In the genomic region with DNA sequence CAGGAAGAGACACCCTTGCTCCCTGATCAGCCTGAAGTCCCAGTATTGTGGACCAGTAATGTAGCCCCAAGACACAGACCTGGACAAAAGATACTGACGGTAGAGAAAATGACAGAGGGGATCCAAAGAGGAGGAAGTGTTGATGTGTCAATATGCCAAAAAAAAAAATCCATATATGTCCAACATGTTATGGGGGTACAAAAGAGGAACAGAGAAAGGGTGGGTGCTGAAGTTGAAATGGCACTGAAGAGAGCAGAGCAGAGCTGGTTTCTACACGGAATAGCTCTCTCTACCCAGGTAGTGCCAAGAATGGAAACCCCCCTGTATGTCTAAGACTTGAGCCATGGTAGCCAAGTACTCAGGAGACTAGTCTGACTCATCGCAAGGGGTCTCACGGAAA, we compare ENCODE assay signal across 29 mouse cellular contexts.
DNase-seq lines count a peak whose midpoint lies in the region; ATAC-seq and TF ChIP-seq lines count a peak whose summit lies in the region.
"Had no signal": no experiment of that assay in that cellular context is flagged by ENCODE, and none has a peak within 500 bp of the region (broad histone marks: within the 10 kb centered on the region; RNA-seq: fewer than 3 reads in every experiment).

No protein-coding gene starts in this region.

- H3K9ac ChIP-seq in liver, postnatal 0 days (replicated peaks): no peak overlapping the region
- H3K9ac ChIP-seq: embryonic facial prominence, embryonic 15.5 days; intestine, embryonic 15.5 days; limb, embryonic 13.5 days; liver, embryonic 12.5 days; midbrain, embryonic 12.5 days had no signal

- peaks cover 37% of the 10 kb centered on the region for H3K4me1 ChIP-seq in liver, postnatal 0 days (ENCODE audit: insufficient read depth)

- intact Hi-C loops in gastrocnemius, adult 2 months (cut with DNase I): no loop called here

- no peak overlapping the region for H3K4me3 ChIP-seq in gastrocnemius, adult 2 months
- no peak overlapping the region for H3K4me3 ChIP-seq in liver, postnatal 0 days (ENCODE audit: low read depth, low read length)
- H3K4me3 ChIP-seq: embryonic facial prominence, embryonic 10.5 days; embryonic facial prominence, embryonic 15.5 days; intestine, embryonic 15.5 days; limb, embryonic 13.5 days; liver, embryonic 12.5 days; midbrain, embryonic 12.5 days had no signal

- ATAC-seq in liver, postnatal 0 days: no peak
- peak; percentile 72 for ATAC-seq in granulocyte monocyte progenitor cell, adult 5-6 weeks (replicated peaks; ENCODE audit: poor library complexity, severe bottlenecking)
- ATAC-seq in neutrophil, adult 5-6 weeks (ENCODE audit: extremely low read depth, insufficient number of reproducible peaks, low FRiP score, poor library complexity, severe bottlenecking): peak; percentile 7; the same call in 1 of the 2 replicates
- ATAC-seq: forebrain, embryonic 14.5 days; hindbrain, postnatal 0 days; intestine, embryonic 15.5 days; liver, embryonic 12.5 days; Patski had no signal

- TF ChIP-seq EP300 in liver, postnatal 0 days (IDR thresholded peaks at IDR 0.05; ENCODE audit: low read depth): no peak

- no peak for TF ChIP-seq CTCF in gastrocnemius, adult 2 months (IDR thresholded peaks at IDR 0.05)
- no peak for TF ChIP-seq CTCF in liver, postnatal 0 days (IDR thresholded peaks at IDR 0.05; ENCODE audit: low read depth)

- H3K36me3 ChIP-seq in liver, postnatal 0 days (replicated peaks; ENCODE audit: insufficient read depth, low read length): peaks cover 2% of the 10 kb centered on the region; the same call in 1 of the 2 replicates
- H3K36me3 ChIP-seq: embryonic facial prominence, embryonic 10.5 days; embryonic facial prominence, embryonic 15.5 days; intestine, embryonic 15.5 days; limb, embryonic 13.5 days; liver, embryonic 12.5 days; midbrain, embryonic 12.5 days had no signal

- no peak overlapping the region for H3K4me2 ChIP-seq in liver, postnatal 0 days (ENCODE audit: low read depth, low read length)
- H3K4me2 ChIP-seq: embryonic facial prominence, embryonic 15.5 days; intestine, embryonic 15.5 days; liver, embryonic 12.5 days; midbrain, embryonic 12.5 days had no signal

- WGBS in liver, postnatal 0 days (ENCODE audit: insufficient replicate concordance): 73% methylated on average over 4 of the region's 4 CpGs

- no peak for DNase-seq in gastrocnemius, adult 2 months
- DNase-seq in gastrocnemius, postnatal 4 days (ENCODE audit: low spot score in 2 of 2): no peak
- no peak for DNase-seq in liver, postnatal 0 days
- DNase-seq in liver: no peak
- DNase-seq in spleen, postnatal 4 days (ENCODE audit: low spot score in 2 of 2): no peak
- DNase-seq: adrenal gland, postnatal 36 days; cerebellum, adult 2 months; cerebellum, postnatal 14 days; gastrocnemius, postnatal 25 days; heart, postnatal 14 days; kidney, adult 8-10 months; kidney, postnatal 4 days; lung, adult 18-20 months; lung, postnatal 10 days; retina, postnatal 1 day; right cerebral cortex, postnatal 14 days; thymus, postnatal 4 days had no signal

- no peaks in the 10 kb centered on the region for H3K27me3 ChIP-seq in liver, postnatal 0 days (ENCODE audit: insufficient read depth, low read length)
- H3K27me3 ChIP-seq: embryonic facial prominence, embryonic 15.5 days; intestine, embryonic 15.5 days; midbrain, embryonic 12.5 days had no signal

- peak overlapping the region; percentile 75 for H3K27ac ChIP-seq in gastrocnemius, adult 2 months
- H3K27ac ChIP-seq in liver, postnatal 0 days (ENCODE audit: low read depth): peak overlapping the region; percentile 11; the same call in 1 of the 2 replicates
- H3K27ac ChIP-seq: embryonic facial prominence, embryonic 10.5 days; hindbrain, postnatal 0 days; intestine, embryonic 15.5 days; kidney, postnatal 0 days; limb, embryonic 13.5 days; liver, embryonic 12.5 days; midbrain, embryonic 12.5 days had no signal

- H3K9me3 ChIP-seq in liver, postnatal 0 days (ENCODE audit: low read length): no peaks in the 10 kb centered on the region
- H3K9me3 ChIP-seq: embryonic facial prominence, embryonic 10.5 days; embryonic facial prominence, embryonic 15.5 days; intestine, embryonic 15.5 days; limb, embryonic 13.5 days; liver, embryonic 12.5 days; midbrain, embryonic 12.5 days had no signal
